Comparison of ENCODE assay signal across 8 mouse cellular contexts in the genomic region with DNA sequence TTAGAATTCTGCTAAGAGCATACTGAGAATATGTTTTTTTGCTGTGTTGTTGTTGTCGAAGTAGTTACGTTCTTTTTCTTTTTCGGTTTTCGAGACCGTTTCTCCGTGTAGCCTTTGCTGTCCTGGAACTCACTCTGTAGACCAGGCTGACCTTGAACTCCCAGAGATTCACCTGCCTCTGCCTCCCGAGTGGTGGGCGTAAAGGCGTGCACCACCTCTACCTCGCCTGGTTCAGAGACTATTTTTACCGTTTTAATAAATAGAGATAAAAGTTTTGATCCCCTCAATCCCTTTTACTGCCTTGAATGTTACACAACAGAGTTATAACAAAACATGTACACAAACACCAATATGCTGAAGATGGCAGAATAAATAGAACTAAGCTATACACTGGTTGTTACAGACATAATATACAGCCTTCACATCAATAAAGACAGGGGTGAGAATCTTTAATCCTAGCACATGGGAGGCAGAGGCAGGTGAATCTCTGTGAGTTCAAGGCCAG. TPM values are rescaled to one million over a fixed set of nuclear protein-coding genes. Genes with fewer than 3 reads are reported as not detected.
DNase-seq lines count a peak whose midpoint lies in the region; ATAC-seq and TF ChIP-seq lines count a peak whose summit lies in the region.

No protein-coding gene starts in this region.

- H3K4me3 ChIP-seq in lung, embryonic 15.5 days = peak overlapping the region; percentile 41
- H3K4me3 ChIP-seq in embryonic fibroblast, embryonic 13.5 days (ENCODE audit: insufficient read depth, low read length) = peak overlapping the region; percentile 31
- peak overlapping the region; percentile 38 for H3K4me3 ChIP-seq in limb, embryonic 11.5 days (ENCODE audit: low read depth, low read length)
- peak overlapping the region; percentile 32 for H3K4me3 ChIP-seq in neural tube, embryonic 15.5 days (replicated peaks)

- no peak for TF ChIP-seq POLR2A in embryonic fibroblast, embryonic 13.5 days (IDR thresholded peaks at IDR 0.05; ENCODE audit: low read depth, low read length)

- peaks cover 13% of the 10 kb centered on the region for H3K4me1 ChIP-seq in lung, embryonic 15.5 days
- H3K4me1 ChIP-seq in embryonic fibroblast, embryonic 13.5 days (ENCODE audit: control insufficient read depth, insufficient read depth, low read length) = no peaks in the 10 kb centered on the region
- H3K4me1 ChIP-seq in limb, embryonic 11.5 days (ENCODE audit: control insufficient read depth, insufficient read depth, low read length) = 0 out of 2 replicates have a peak, but pooled peaks cover 3% of the 10 kb centered on the region
- H3K4me1 ChIP-seq in neural tube, embryonic 15.5 days = peaks cover 9% of the 10 kb centered on the region; the same call in 1 of the 2 replicates

- H3K4me2 ChIP-seq in lung, embryonic 15.5 days = peak overlapping the region; percentile 72
- peak overlapping the region; percentile 60 for H3K4me2 ChIP-seq in limb, embryonic 11.5 days (ENCODE audit: low read depth, severe bottlenecking)
- H3K4me2 ChIP-seq in neural tube, embryonic 15.5 days = peak overlapping the region; percentile 56

- DNase-seq in lung, postnatal 14 days = no peak
- DNase-seq in limb, embryonic 11.5 days (ENCODE audit: low spot score) = no peak
- no peak for DNase-seq in layer of hippocampus, adult 9-10 months (ENCODE audit: low spot score)
- DNase-seq in frontal cortex, adult 2 months (ENCODE audit: extremely low spot score in 1 of 2, low spot score in 1 of 2) = no peak
- DNase-seq in left cerebral cortex, postnatal 25 days (ENCODE audit: low spot score in 2 of 2) = no peak

- H3K9me3 ChIP-seq in lung, embryonic 15.5 days = no peaks in the 10 kb centered on the region
- no peaks in the 10 kb centered on the region for H3K9me3 ChIP-seq in limb, embryonic 11.5 days (ENCODE audit: control insufficient read depth, low read length)
- H3K9me3 ChIP-seq in neural tube, embryonic 15.5 days (replicated peaks) = no peaks in the 10 kb centered on the region

- 0 out of 2 replicates have a peak overlapping the region, but pooled peaks have one; percentile 47 for H3K27ac ChIP-seq in lung, embryonic 15.5 days
- no peak overlapping the region for H3K27ac ChIP-seq in embryonic fibroblast, embryonic 13.5 days (ENCODE audit: insufficient read depth, low read length)
- no peak overlapping the region for H3K27ac ChIP-seq in limb, embryonic 11.5 days (replicated peaks; ENCODE audit: low read depth, low read length)
- no peak overlapping the region for H3K27ac ChIP-seq in neural tube, embryonic 15.5 days (replicated peaks)

- ATAC-seq in lung, embryonic 15.5 days (ENCODE audit: borderline replicate concordance, extremely low read depth, low FRiP score, low TSS enrichment) = no peak
- ATAC-seq in limb, embryonic 11.5 days (ENCODE audit: insufficient number of reproducible peaks, low FRiP score, low TSS enrichment, low read depth) = no peak
- no peak for ATAC-seq in neural tube, embryonic 15.5 days (ENCODE audit: low FRiP score)

- intact Hi-C loops in left cerebral cortex, postnatal 25 days (cut with DNase I) = no loop called here

- WGBS in lung, embryonic 15.5 days = 45% methylated on average over 11 of the region's 11 CpGs
- WGBS in limb, embryonic 11.5 days = 62% methylated on average over 11 of the region's 11 CpGs
- 62% methylated on average over 11 of the region's 11 CpGs for WGBS in neural tube, embryonic 15.5 days

- peak overlapping the region; percentile 27; the same call in 1 of the 2 replicates for H3K9ac ChIP-seq in lung, embryonic 15.5 days
- H3K9ac ChIP-seq in limb, embryonic 11.5 days (ENCODE audit: low read length) = peak overlapping the region; percentile 60
- no peak overlapping the region for H3K9ac ChIP-seq in neural tube, embryonic 15.5 days (replicated peaks)

- H3K27me3 ChIP-seq in lung, embryonic 15.5 days = no peaks in the 10 kb centered on the region
- H3K27me3 ChIP-seq in limb, embryonic 11.5 days (ENCODE audit: control insufficient read depth, insufficient read depth, low read length) = no peaks in the 10 kb centered on the region
- H3K27me3 ChIP-seq in neural tube, embryonic 15.5 days (replicated peaks) = 0 out of 2 replicates have a peak, but pooled peaks cover 2% of the 10 kb centered on the region

- no peaks in the 10 kb centered on the region for H3K36me3 ChIP-seq in lung, embryonic 15.5 days
- no peaks in the 10 kb centered on the region for H3K36me3 ChIP-seq in limb, embryonic 11.5 days (ENCODE audit: control insufficient read depth, insufficient read depth, low read length)
- no peaks in the 10 kb centered on the region for H3K36me3 ChIP-seq in neural tube, embryonic 15.5 days

- no peak for TF ChIP-seq CTCF in embryonic fibroblast, embryonic 13.5 days (IDR thresholded peaks at IDR 0.05; ENCODE audit: borderline replicate concordance, insufficient read depth, low read length)

RNA-seq across cellular contexts. Expression of a gene that starts 14.1 kb away (rescaled TPM):
- polyA plus RNA-seq in lung, embryonic 15.5 days (2015; fragmentation: Nextera tagmentation; extraction: Ambion mirVana) = 161 and 165 TPM in 2 replicates
- 77.2 and 99.0 TPM in 2 replicates for polyA plus RNA-seq in embryonic fibroblast, embryonic 13.5 days (2011; ENCODE audit: insufficient read length, low read depth, missing spikeins)
- polyA plus RNA-seq in limb, embryonic 11.5 days (2014; fragmentation: Nextera tagmentation; extraction: Ambion mirVana) = 225 and 251 TPM in 2 replicates
- 126 and 133 TPM in 2 replicates for polyA plus RNA-seq in neural tube, embryonic 15.5 days (2015; fragmentation: Nextera tagmentation; extraction: Ambion mirVana)
- polyA plus RNA-seq in frontal cortex, adult 2 months (2012; rRNA removed) = 64.5 and 68.6 TPM in 2 replicates
- 100 to 1,000 TPM; 106 to 109 TPM for total RNA-seq in left cerebral cortex, postnatal 25 days (2021)
